Mouse (Mus musculus) spleen, adult 2 months (tissue): ENCODE results near the gene Rxrb. TPM values are rescaled to one million over a fixed set of nuclear protein-coding genes. Genes with fewer than 3 reads are reported as not detected.

ENCODE experiments used
- DNase-seq, 2 experiments: peaks; one replicate each; pipeline versions ENCODE4 v3.0.0 to v3.0.0-alpha.2; 2012 to 2021; ENCODE audit warnings: low spot score in 2 of 2, low read depth in 1 of 2
- H3K27ac ChIP-seq: fragments of 200-500 bp; 2 replicates; pipeline ENCODE4 v1.5.1; 2012; ENCODE audit warnings: low read length, inconsistent platforms; ENCODE audit not compliant: insufficient read depth
- H3K27me3 ChIP-seq: fragments of 200-500 bp; 2 replicates; pipeline ENCODE4 v1.6.1; 2012; ENCODE audit warnings: mild to moderate bottlenecking, moderate library complexity, low read length, inconsistent platforms; ENCODE audit not compliant: control insufficient read depth, insufficient read depth
- H3K36me3 ChIP-seq: fragments of 200-500 bp; 2 replicates; pipeline ENCODE4 v1.6.1; 2012; ENCODE audit warnings: mild to moderate bottlenecking, low read length, inconsistent platforms; ENCODE audit not compliant: control insufficient read depth, insufficient read depth
- H3K4me1 ChIP-seq: fragments of 200-500 bp; 2 replicates; pipeline ENCODE4 v1.6.1; 2011; ENCODE audit warnings: inconsistent platforms; ENCODE audit not compliant: control insufficient read depth, insufficient read depth, insufficient read length
- H3K4me3 ChIP-seq: fragments of 200-500 bp; 2 replicates; pipeline ENCODE4 v1.5.1; 2011; ENCODE audit warnings: mild to moderate bottlenecking, inconsistent platforms; ENCODE audit not compliant: insufficient read depth, insufficient read length; ENCODE audit errors: extremely low read depth
- CTCF ChIP-seq: fragments of 200-500 bp; IDR thresholded peaks from 2 replicates; pipeline ENCODE4 v1.5.1; 2011; ENCODE audit warnings: mild to moderate bottlenecking, inconsistent platforms; ENCODE audit not compliant: insufficient read depth, insufficient read length, insufficient replicate concordance; ENCODE audit errors: extremely low read depth
- POLR2A ChIP-seq: fragments of 200-500 bp; IDR thresholded peaks from 2 replicates; pipeline ENCODE4 v1.6.1; 2011; ENCODE audit warnings: low read depth, low read length, inconsistent platforms
- WGBS: fragments of 180-500 bp; shearing (Covaris S2); methylation state at CpG from one replicate; pipeline ENCODE4 v1.1.7; 2018; 5-methylcytosine and 5-hydroxymethylcytosine counted together
- polyA plus RNA-seq: library from polyadenylated mRNA; depleted of rRNA; stranded (reverse); fragments of >200 nt; gene quantifications from 2 replicates; pipeline ENCODE4 v1.2.3, GENCODE M21; 2012

Rxrb gene
- polyA plus RNA-seq, 1 experiment, result 76.9 TPM

- no peak for DNase-seq
- peaks cover 14% of the 10 kb centered on the region for H3K36me3 ChIP-seq
- no peak overlapping the region for H3K4me3 ChIP-seq
- TF ChIP-seq CTCF (no peak), POLR2A (no peak)
- peaks cover 9% of the 10 kb centered on the region; the same call in 1 of the 2 replicates for H3K4me1 ChIP-seq
- WGBS, result 96% methylated on average over 22 of the region's 23 CpGs
- no peaks in the 10 kb centered on the region for H3K27me3 ChIP-seq
- no peak overlapping the region for H3K27ac ChIP-seq
Observed at GRCm38 (mm10) chr17:34021539-34022413, 9.8 kb upstream of the Rxrb start.

- DNase-seq, result no peak
- no peak for TF ChIP-seq POLR2A
- no peak for TF ChIP-seq CTCF
- WGBS, result 98% methylated on average over 14 of the region's 14 CpGs
Observed at GRCm38 (mm10) chr17:34022414-34022783, 9.2 kb upstream of the Rxrb start.

GRCm38 (mm10) chr17:34022987-34023386 is 8.6 kb upstream of the Rxrb start:
- 96% methylated on average over 20 of the region's 20 CpGs for whole genome bisulfite sequencing
- Histone ChIP-seq H3K4me1 (peaks cover 15% of the 10 kb centered on the region; the same call in 1 of the 2 replicates), H3K4me3 (no peak overlapping the region), H3K36me3 (peaks cover 14% of the 10 kb centered on the region), H3K27me3 (no peaks in the 10 kb centered on the region), H3K27ac (no peak overlapping the region)
- TF ChIP-seq POLR2A, result no peak
- DNase-seq, result no peak

More at GRCm38 (mm10) chr17:34022414-34022783, 9.2 kb upstream of the Rxrb start:
- Histone ChIP-seq H3K36me3 (peaks cover 14% of the 10 kb centered on the region), H3K27ac (no peak overlapping the region), H3K27me3 (no peaks in the 10 kb centered on the region), H3K4me3 (no peak overlapping the region), H3K4me1 (peaks cover 13% of the 10 kb centered on the region; the same call in 1 of the 2 replicates)

- Histone ChIP-seq H3K27ac (no peak overlapping the region), H3K36me3 (peaks cover 16% of the 10 kb centered on the region), H3K4me3 (no peak overlapping the region), H3K27me3 (no peaks in the 10 kb centered on the region), H3K4me1 (peaks cover 18% of the 10 kb centered on the region; the same call in 1 of the 2 replicates)
- TF ChIP-seq POLR2A (no peak), CTCF (no peak)
- no peak for DNase-seq
- 76% methylated on average over 9 of the region's 9 CpGs for WGBS
Observed at GRCm38 (mm10) chr17:34023678-34024077, 7.9 kb upstream of the Rxrb start.

GRCm38 (mm10) chr17:34024317-34024821 is 7.2 kb upstream of the Rxrb start, which contains the start of gene Ring1:
Ring1 (minus strand) TSS chr17:34024680.
- H3K4me3 ChIP-seq, result peak within 1 kb of the TSS; percentile 83
- TF ChIP-seq CTCF (no peak), POLR2A (peak; percentile 49)
- peaks cover 22% of the 10 kb centered on the region for H3K36me3 ChIP-seq
- peak within 1 kb of the TSS; percentile 86 for H3K27ac ChIP-seq
- peaks cover 18% of the 10 kb centered on the region; the same call in 1 of the 2 replicates for H3K4me1 ChIP-seq
- H3K27me3 ChIP-seq, result no peaks in the 10 kb centered on the region
- peak; percentile 59 to 80 for DNase-seq
- WGBS, result 2% methylated on average over 56 of the region's 58 CpGs

- Histone ChIP-seq H3K27ac (peak overlapping the region; percentile 86), H3K27me3 (no peaks in the 10 kb centered on the region), H3K4me3 (peak overlapping the region; percentile 83), H3K36me3 (peaks cover 27% of the 10 kb centered on the region), H3K4me1 (peaks cover 18% of the 10 kb centered on the region; the same call in 1 of the 2 replicates)
- 3% methylated on average over 56 of the region's 57 CpGs for WGBS
- DNase-seq, result no peak
- TF ChIP-seq POLR2A (no peak), CTCF (no peak)
Observed at GRCm38 (mm10) chr17:34024861-34025755, 6.5 kb upstream of the Rxrb start.
